Mouse (Mus musculus): ENCODE results near the gene Katnal1. TPM values are rescaled to one million over a fixed set of nuclear protein-coding genes. Genes with fewer than 3 reads are reported as not detected.

Katnal1 gene
- polyA plus RNA-seq, 1 experiment from 2014 or later: 14.2 TPM

- Histone ChIP-seq H3K4me3 (ENCODE audit: low read depth, low read length) (no peak overlapping the region), H3K27ac (ENCODE audit: low read depth) (no peak overlapping the region), H3K4me1 (ENCODE audit: insufficient read depth) (peaks cover 12% of the 10 kb centered on the region; the same call in 1 of the 2 replicates), H3K9ac (no peak overlapping the region), H3K4me2 (no peak overlapping the region), H3K27me3 (ENCODE audit: insufficient read depth, low read length) (no peaks in the 10 kb centered on the region), H3K9me3 (ENCODE audit: low read depth, low read length) (no peaks in the 10 kb centered on the region), H3K36me3 (ENCODE audit: insufficient read depth) (no peaks in the 10 kb centered on the region)
- ATAC-seq (ENCODE audit: insufficient read depth): no peak
- DNase-seq: no peak
- 76% methylated on average over 22 of the region's 22 CpGs for WGBS
- TF ChIP-seq CTCF (IDR thresholded peaks at IDR 0.05; ENCODE audit: low read depth): no peak
These were observed 25.4 kb upstream of the Katnal1 start for GRCm38 (mm10) chr5:148954314-148955060.

GRCm38 (mm10) chr5:148953098-148953497, 24.0 kb upstream of the Katnal1 start:
- TF ChIP-seq CTCF (IDR thresholded peaks at IDR 0.05; ENCODE audit: low read depth): no peak
- DNase-seq: no peak
- no peak overlapping the region for H3K27ac ChIP-seq (ENCODE audit: low read depth)
- H3K4me2 ChIP-seq: no peak overlapping the region
- WGBS: 57% methylated on average over 5 of the region's 5 CpGs
- H3K9me3 ChIP-seq (ENCODE audit: low read depth, low read length): no peaks in the 10 kb centered on the region
- no peak overlapping the region for H3K4me3 ChIP-seq (ENCODE audit: low read depth, low read length)
- H3K27me3 ChIP-seq (ENCODE audit: insufficient read depth, low read length): no peaks in the 10 kb centered on the region
- peaks cover 12% of the 10 kb centered on the region; the same call in 1 of the 2 replicates for H3K4me1 ChIP-seq (ENCODE audit: insufficient read depth)
- H3K36me3 ChIP-seq (ENCODE audit: insufficient read depth): no peaks in the 10 kb centered on the region
- no peak for ATAC-seq (ENCODE audit: insufficient read depth)
- H3K9ac ChIP-seq: no peak overlapping the region

- ATAC-seq (ENCODE audit: insufficient read depth) (no peak), DNase-seq (peak; percentile 68)
- no peaks in the 10 kb centered on the region for H3K9me3 ChIP-seq (ENCODE audit: low read depth, low read length)
- no peaks in the 10 kb centered on the region for H3K27me3 ChIP-seq (ENCODE audit: insufficient read depth, low read length)
- H3K4me3 ChIP-seq (ENCODE audit: low read depth, low read length): no peak overlapping the region
- no peak overlapping the region for H3K4me2 ChIP-seq
- peaks cover 12% of the 10 kb centered on the region; the same call in 1 of the 2 replicates for H3K4me1 ChIP-seq (ENCODE audit: insufficient read depth)
- no peaks in the 10 kb centered on the region for H3K36me3 ChIP-seq (ENCODE audit: insufficient read depth)
- no peak overlapping the region for H3K9ac ChIP-seq
- TF ChIP-seq CTCF (IDR thresholded peaks at IDR 0.05; ENCODE audit: low read depth): peak; percentile 74
- no peak overlapping the region for H3K27ac ChIP-seq (ENCODE audit: low read depth)
- WGBS: 53% methylated on average over 6 of the region's 6 CpGs
These were observed 23.3 kb upstream of the Katnal1 start for GRCm38 (mm10) chr5:148952419-148952818.

GRCm38 (mm10) chr5:148951360-148951759, 22.2 kb upstream of the Katnal1 start:
- Histone ChIP-seq H3K9ac (no peak overlapping the region), H3K36me3 (ENCODE audit: insufficient read depth) (no peaks in the 10 kb centered on the region), H3K4me3 (ENCODE audit: low read depth, low read length) (no peak overlapping the region), H3K4me1 (ENCODE audit: insufficient read depth) (peaks cover 12% of the 10 kb centered on the region; the same call in 1 of the 2 replicates), H3K4me2 (no peak overlapping the region), H3K27ac (ENCODE audit: low read depth) (no peak overlapping the region), H3K9me3 (ENCODE audit: low read depth, low read length) (no peaks in the 10 kb centered on the region), H3K27me3 (ENCODE audit: insufficient read depth, low read length) (no peaks in the 10 kb centered on the region)
- no peak for TF ChIP-seq CTCF (IDR thresholded peaks at IDR 0.05; ENCODE audit: low read depth)
- WGBS: 88% methylated on average over 5 of the region's 5 CpGs
- no peak for ATAC-seq (ENCODE audit: insufficient read depth)
- DNase-seq: no peak

GRCm38 (mm10) chr5:148950064-148950463, 20.9 kb upstream of the Katnal1 start:
- peak overlapping the region; percentile 32 for H3K4me2 ChIP-seq
- ATAC-seq (ENCODE audit: insufficient read depth) (peak; percentile 83), DNase-seq (peak; percentile 76)
- no peak overlapping the region for H3K4me3 ChIP-seq (ENCODE audit: low read depth, low read length)
- H3K27ac ChIP-seq (ENCODE audit: low read depth): peak overlapping the region; percentile 77
- no peak overlapping the region for H3K9ac ChIP-seq
- TF ChIP-seq CTCF (IDR thresholded peaks at IDR 0.05; ENCODE audit: low read depth): no peak
- H3K4me1 ChIP-seq (ENCODE audit: insufficient read depth): peaks cover 10% of the 10 kb centered on the region; the same call in 1 of the 2 replicates
- no peaks in the 10 kb centered on the region for H3K9me3 ChIP-seq (ENCODE audit: low read depth, low read length)
- 17% methylated on average over 15 of the region's 15 CpGs for WGBS
- no peaks in the 10 kb centered on the region for H3K36me3 ChIP-seq (ENCODE audit: insufficient read depth)
- no peaks in the 10 kb centered on the region for H3K27me3 ChIP-seq (ENCODE audit: insufficient read depth, low read length)

GRCm38 (mm10) chr5:148948577-148948976, 19.5 kb upstream of the Katnal1 start:
- no peak for DNase-seq
- ATAC-seq (ENCODE audit: insufficient read depth): no peak
- Histone ChIP-seq H3K9me3 (ENCODE audit: low read depth, low read length) (no peaks in the 10 kb centered on the region), H3K4me3 (ENCODE audit: low read depth, low read length) (no peak overlapping the region), H3K4me1 (ENCODE audit: insufficient read depth) (peaks cover 10% of the 10 kb centered on the region; the same call in 1 of the 2 replicates), H3K4me2 (no peak overlapping the region), H3K27ac (ENCODE audit: low read depth) (no peak overlapping the region), H3K9ac (no peak overlapping the region), H3K27me3 (ENCODE audit: insufficient read depth, low read length) (no peaks in the 10 kb centered on the region), H3K36me3 (ENCODE audit: insufficient read depth) (no peaks in the 10 kb centered on the region)
- TF ChIP-seq CTCF (IDR thresholded peaks at IDR 0.05; ENCODE audit: low read depth): no peak
- WGBS: 65% methylated on average over 9 of the region's 9 CpGs

GRCm38 (mm10) chr5:148947412-148947811, 18.3 kb upstream of the Katnal1 start:
- H3K4me2 ChIP-seq: no peak overlapping the region
- 76% methylated on average over 4 of the region's 4 CpGs for WGBS

More at GRCm38 (mm10) chr5:148947412-148947811, 18.3 kb upstream of the Katnal1 start:
- 0 out of 2 replicates have a peak, but pooled peaks cover 1% of the 10 kb centered on the region for H3K9me3 ChIP-seq (ENCODE audit: low read depth, low read length)
- peak; percentile 21 for TF ChIP-seq CTCF (IDR thresholded peaks at IDR 0.05; ENCODE audit: low read depth)
- H3K36me3 ChIP-seq (ENCODE audit: insufficient read depth): no peaks in the 10 kb centered on the region
- H3K27ac ChIP-seq (ENCODE audit: low read depth): no peak overlapping the region
- no peaks in the 10 kb centered on the region for H3K27me3 ChIP-seq (ENCODE audit: insufficient read depth, low read length)
- no peak for DNase-seq
- no peak for ATAC-seq (ENCODE audit: insufficient read depth)
- peaks cover 10% of the 10 kb centered on the region; the same call in 1 of the 2 replicates for H3K4me1 ChIP-seq (ENCODE audit: insufficient read depth)
- no peak overlapping the region for H3K9ac ChIP-seq
- H3K4me3 ChIP-seq (ENCODE audit: low read depth, low read length): no peak overlapping the region
